Mouse (Mus musculus) kidney, embryonic 14.5 days (tissue): ENCODE results near the gene Npvf. TPM values are rescaled to one million over a fixed set of nuclear protein-coding genes. Genes with fewer than 3 reads are reported as not detected.
"Not testable (repeated sequence)": the region's sequence is repeated elsewhere in the genome, so short reads cannot be mapped to it uniquely, and the experiment has no call there.

Source experiments
- ATAC-seq: fragments of 200-750 bp; cut with Nextera tagmentation; 2 replicates; pipeline ENCODE4 v1.8.0; 2017; ENCODE audit warnings: moderate number of reproducible peaks, mild to moderate bottlenecking, moderate TSS enrichment, moderate library complexity; ENCODE audit not compliant: low FRiP score, low TSS enrichment
- H3K27ac ChIP-seq: fragments of 300-500 bp; sonication (generic); 2 replicates; pipeline ENCODE4 v1.5.1; 2014; ENCODE audit warnings: low read depth, mild to moderate bottlenecking, low read length, moderate library complexity, mixed read lengths
- H3K27me3 ChIP-seq: fragments of 300-500 bp; sonication (generic); 2 replicates; pipeline ENCODE4 v1.6.1; 2014; ENCODE audit warnings: mild to moderate bottlenecking, low read length; ENCODE audit not compliant: control insufficient read depth, insufficient read depth
- H3K36me3 ChIP-seq: fragments of 300-500 bp; sonication (generic); 2 replicates; pipeline ENCODE4 v1.6.1; 2014; ENCODE audit warnings: low read length, mixed read lengths; ENCODE audit not compliant: control insufficient read depth, insufficient read depth
- H3K4me1 ChIP-seq: fragments of 300-500 bp; sonication (generic); 2 replicates; pipeline ENCODE4 v1.6.1; 2014; ENCODE audit warnings: low read length, mixed read lengths; ENCODE audit not compliant: control insufficient read depth, insufficient read depth
- H3K4me2 ChIP-seq: fragments of 300-500 bp; sonication (generic); replicated peaks from 2 replicates; pipeline ENCODE4 v1.6.1; 2014; ENCODE audit warnings: low read depth, mild to moderate bottlenecking, low read length
- H3K4me3 ChIP-seq: fragments of 300-500 bp; sonication (generic); 2 replicates; pipeline ENCODE4 v1.5.1; 2014; ENCODE audit warnings: mild to moderate bottlenecking, low read length
- H3K9ac ChIP-seq: fragments of 300-500 bp; sonication (generic); 2 replicates; pipeline ENCODE4 v1.6.1; 2014; ENCODE audit warnings: low read depth, mild to moderate bottlenecking, low read length, moderate library complexity
- H3K9me3 ChIP-seq: fragments of 300-500 bp; sonication (generic); 2 replicates; pipeline ENCODE4 v1.6.1; 2016; ENCODE audit warnings: low read length; ENCODE audit not compliant: control insufficient read depth
- WGBS: fragments of 180-500 bp; shearing (Covaris S2); extraction: QIAGEN DNeasy Blood & Tissue Kit; methylation state at CpG from one replicate; pipeline ENCODE4 v1.1.7; 2014; 5-methylcytosine and 5-hydroxymethylcytosine counted together
- polyA plus RNA-seq: library from polyadenylated mRNA; unstranded; fragments of >200 nt; fragmentation: Nextera tagmentation; extraction: Ambion mirVana; gene quantifications from 2 replicates; pipeline ENCODE4 v1.2.1, GENCODE M21; 2014

Npvf gene
- polyA plus RNA-seq, 1 experiment from 2014 or later: 0.37 TPM

GRCm38 (mm10) chr6:50647656-50648055 lies 6.6 kb downstream of the Npvf start:
- Histone ChIP-seq H3K4me3 (no peak overlapping the region), H3K9ac (no peak overlapping the region), H3K36me3 (no peaks in the 10 kb centered on the region), H3K4me2 (no peak overlapping the region), H3K27me3 (no peaks in the 10 kb centered on the region), H3K27ac (no peak overlapping the region), H3K4me1 (peaks cover 9% of the 10 kb centered on the region; the same call in 1 of the 2 replicates), H3K9me3 (no peaks in the 10 kb centered on the region)
- no peak for ATAC-seq
- WGBS: 64% methylated on average over 6 of the region's 6 CpGs

- H3K4me3 ChIP-seq: no peak overlapping the region
- H3K4me2 ChIP-seq: no peak overlapping the region
- peaks cover 12% of the 10 kb centered on the region; the same call in 1 of the 2 replicates for H3K4me1 ChIP-seq
- no peak for ATAC-seq
- H3K27ac ChIP-seq: no peak overlapping the region
- H3K27me3 ChIP-seq: no peaks in the 10 kb centered on the region
- no peak overlapping the region for H3K9ac ChIP-seq
- H3K36me3 ChIP-seq: no peaks in the 10 kb centered on the region
- no peaks in the 10 kb centered on the region for H3K9me3 ChIP-seq
- 56% methylated on average over 3 of the region's 3 CpGs for WGBS
These were observed 7.6 kb downstream of the Npvf start for GRCm38 (mm10) chr6:50646659-50647058.

- peaks cover 12% of the 10 kb centered on the region; the same call in 1 of the 2 replicates for H3K4me1 ChIP-seq
- H3K4me2 ChIP-seq: no peak overlapping the region
- H3K27ac ChIP-seq: no peak overlapping the region
- no peak for ATAC-seq
- H3K9me3 ChIP-seq: no peaks in the 10 kb centered on the region
- H3K9ac ChIP-seq: no peak overlapping the region
- H3K4me3 ChIP-seq: no peak overlapping the region
- no peaks in the 10 kb centered on the region for H3K36me3 ChIP-seq
- WGBS: 58% methylated on average over 3 of the region's 3 CpGs
- H3K27me3 ChIP-seq: no peaks in the 10 kb centered on the region
These were observed 9.5 kb downstream of the Npvf start for GRCm38 (mm10) chr6:50644701-50645100.

GRCm38 (mm10) chr6:50641898-50642297 lies 12.3 kb downstream of the Npvf start:
- no peak overlapping the region for H3K9ac ChIP-seq
- no peaks in the 10 kb centered on the region for H3K27me3 ChIP-seq
- no peaks in the 10 kb centered on the region for H3K36me3 ChIP-seq
- no peak overlapping the region for H3K4me3 ChIP-seq
- H3K27ac ChIP-seq: no peak overlapping the region
- WGBS: 48% methylated on average over 5 of the region's 5 CpGs
- H3K4me1 ChIP-seq: peaks cover 9% of the 10 kb centered on the region; the same call in 1 of the 2 replicates
- ATAC-seq: no peak
- no peak overlapping the region for H3K4me2 ChIP-seq
- H3K9me3 ChIP-seq: no peaks in the 10 kb centered on the region

GRCm38 (mm10) chr6:50640377-50640776 lies 13.9 kb downstream of the Npvf start:
- 80% methylated on average over 4 of the region's 4 CpGs for WGBS
- ATAC-seq: no peak
- H3K9me3 ChIP-seq: no peaks in the 10 kb centered on the region
- H3K9ac ChIP-seq: no peak overlapping the region
- H3K4me2 ChIP-seq: no peak overlapping the region
- H3K27me3 ChIP-seq: no peaks in the 10 kb centered on the region
- H3K36me3 ChIP-seq: no peaks in the 10 kb centered on the region
- peaks cover 9% of the 10 kb centered on the region; the same call in 1 of the 2 replicates for H3K4me1 ChIP-seq
- H3K27ac ChIP-seq: no peak overlapping the region
- H3K4me3 ChIP-seq: no peak overlapping the region

- Histone ChIP-seq H3K27me3 (no peaks in the 10 kb centered on the region), H3K4me2 (no peak overlapping the region), H3K4me3 (no peak overlapping the region), H3K4me1 (peaks cover 9% of the 10 kb centered on the region; the same call in 1 of the 2 replicates), H3K27ac (no peak overlapping the region), H3K9me3 (no peaks in the 10 kb centered on the region), H3K9ac (no peak overlapping the region), H3K36me3 (no peaks in the 10 kb centered on the region)
- WGBS: 16% methylated on average over 2 of the region's 2 CpGs
- ATAC-seq: no peak
These were observed 14.6 kb downstream of the Npvf start for GRCm38 (mm10) chr6:50639656-50640055.

- H3K4me3 ChIP-seq, H3K4me2 ChIP-seq, H3K27ac ChIP-seq, H3K9me3 ChIP-seq, H3K4me1 ChIP-seq, H3K27me3 ChIP-seq, ATAC-seq, H3K9ac ChIP-seq, H3K36me3 ChIP-seq: not testable (repeated sequence)
- WGBS: 67% methylated on average over 2 of the region's 2 CpGs
These were observed 28.1 kb downstream of the Npvf start for GRCm38 (mm10) chr6:50626170-50626569.

GRCm38 (mm10) chr6:50618273-50618672 lies 36.0 kb downstream of the Npvf start:
- not testable (repeated sequence) for ATAC-seq, H3K4me2 ChIP-seq, H3K4me1 ChIP-seq, H3K36me3 ChIP-seq, H3K27ac ChIP-seq, H3K9ac ChIP-seq, H3K9me3 ChIP-seq, H3K27me3 ChIP-seq, H3K4me3 ChIP-seq
- WGBS: 74% methylated on average over 1 of the region's 1 CpGs

- 36% methylated on average over 4 of the region's 4 CpGs for WGBS
- ATAC-seq: no peak
- no peak overlapping the region for H3K9ac ChIP-seq
These were observed 52.6 kb downstream of the Npvf start for GRCm38 (mm10) chr6:50601620-50602019.

More at GRCm38 (mm10) chr6:50601620-50602019, 52.6 kb downstream of the Npvf start:
- Histone ChIP-seq H3K4me2 (no peak overlapping the region), H3K4me3 (no peak overlapping the region), H3K27ac (no peak overlapping the region), H3K9me3 (no peaks in the 10 kb centered on the region), H3K36me3 (no peaks in the 10 kb centered on the region), H3K4me1 (peaks cover 10% of the 10 kb centered on the region; the same call in 1 of the 2 replicates), H3K27me3 (no peaks in the 10 kb centered on the region)
